In the genomic region with DNA sequence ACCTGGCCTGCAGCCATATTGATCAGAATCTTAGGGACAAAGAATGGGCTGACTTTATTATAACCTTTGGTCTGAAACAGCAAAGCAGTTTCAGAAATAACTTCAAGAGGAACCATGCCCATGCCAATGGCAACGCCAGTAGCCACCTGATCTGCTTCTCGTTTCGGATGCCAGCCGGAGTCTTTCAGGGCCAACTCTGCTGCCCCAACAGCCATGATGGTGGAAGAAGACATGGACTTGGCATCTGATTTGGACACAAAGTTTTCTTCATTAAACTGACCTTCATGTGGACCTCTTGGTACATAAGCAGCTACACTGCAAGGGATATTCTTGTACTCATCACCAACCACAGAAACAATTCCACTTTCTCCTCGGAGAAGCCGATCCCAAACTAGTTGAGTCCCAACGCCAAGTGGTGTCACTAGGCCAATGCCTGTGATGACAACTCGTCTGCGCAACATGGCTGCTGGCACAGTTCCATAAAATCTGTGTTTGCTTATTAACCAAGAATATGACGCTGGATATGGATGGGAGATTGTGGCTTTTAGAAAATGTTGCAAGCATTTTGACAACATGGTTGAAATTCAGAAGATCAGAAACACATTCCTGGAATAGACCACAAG, we compare ENCODE assay signal across 8 mouse cellular contexts. TPM values are rescaled to one million over a fixed set of nuclear protein-coding genes. Genes with fewer than 3 reads are reported as not detected.
DNase-seq lines count a peak whose midpoint lies in the region; ATAC-seq and TF ChIP-seq lines count a peak whose summit lies in the region.

No protein-coding gene starts in this region.

- H3K4me1 ChIP-seq in heart, embryonic 13.5 days, result peaks cover 16% of the 10 kb centered on the region
- H3K4me1 ChIP-seq in bone marrow macrophage, adult 2 months (ENCODE audit: control insufficient read depth, insufficient read depth, low read length), result peaks cover 23% of the 10 kb centered on the region
- H3K4me1 ChIP-seq in forebrain, embryonic 16.5 days (replicated peaks; ENCODE audit: control insufficient read depth, insufficient read depth, low read length), result peaks cover 10% of the 10 kb centered on the region
- H3K4me1 ChIP-seq in liver, embryonic 13.5 days (replicated peaks), result peaks cover 57% of the 10 kb centered on the region

- H3K36me3 ChIP-seq in heart, embryonic 13.5 days, result peaks cover 14% of the 10 kb centered on the region; the same call in 1 of the 2 replicates
- H3K36me3 ChIP-seq in forebrain, embryonic 16.5 days (ENCODE audit: control insufficient read depth, insufficient read depth), result no peaks in the 10 kb centered on the region; the same call in 1 of the 2 replicates
- H3K36me3 ChIP-seq in liver, embryonic 13.5 days, result 0 out of 2 replicates have a peak, but pooled peaks cover 3% of the 10 kb centered on the region

- H3K4me3 ChIP-seq in heart, embryonic 13.5 days, result peak overlapping the region; percentile 73
- H3K4me3 ChIP-seq in bone marrow macrophage, adult 2 months (ENCODE audit: insufficient read depth, low read length), result peak overlapping the region; percentile 94
- peak overlapping the region; percentile 62 for H3K4me3 ChIP-seq in forebrain, embryonic 16.5 days (replicated peaks; ENCODE audit: low read length)
- peak overlapping the region; percentile 72 for H3K4me3 ChIP-seq in liver, embryonic 13.5 days (replicated peaks)

- no peak for TF ChIP-seq CTCF in bone marrow macrophage, adult 2 months (IDR thresholded peaks at IDR 0.05; ENCODE audit: low read depth, low read length)

- H3K9me3 ChIP-seq in heart, embryonic 13.5 days, result peaks cover 4% of the 10 kb centered on the region; the same call in 1 of the 2 replicates
- no peaks in the 10 kb centered on the region for H3K9me3 ChIP-seq in forebrain, embryonic 16.5 days (ENCODE audit: control insufficient read depth, low read length)
- peaks cover 4% of the 10 kb centered on the region for H3K9me3 ChIP-seq in liver, embryonic 13.5 days (replicated peaks)

- H3K9ac ChIP-seq in heart, embryonic 13.5 days, result peak overlapping the region; percentile 86; the same call in 1 of the 2 replicates
- H3K9ac ChIP-seq in forebrain, embryonic 16.5 days (replicated peaks; ENCODE audit: low read depth, low read length), result no peak overlapping the region
- peak overlapping the region; percentile 83 for H3K9ac ChIP-seq in liver, embryonic 13.5 days

- no peak for ATAC-seq in heart, embryonic 13.5 days (ENCODE audit: extremely low read depth, insufficient number of reproducible peaks, low FRiP score, low TSS enrichment)
- ATAC-seq in forebrain, embryonic 16.5 days, result peak; percentile 2
- no peak for ATAC-seq in liver, embryonic 13.5 days (ENCODE audit: low read depth)

- no peak for TF ChIP-seq POLR2A in bone marrow macrophage, adult 2 months (IDR thresholded peaks at IDR 0.05; ENCODE audit: borderline replicate concordance, low read depth, low read length)

- no peak overlapping the region for H3K27ac ChIP-seq in heart, embryonic 13.5 days (replicated peaks)
- H3K27ac ChIP-seq in bone marrow macrophage, adult 2 months (ENCODE audit: insufficient read depth, low read depth, low read length), result peak overlapping the region; percentile 90; the same call in 1 of the 2 replicates
- H3K27ac ChIP-seq in forebrain, embryonic 16.5 days (ENCODE audit: low read length), result no peak overlapping the region
- peak overlapping the region; percentile 95 for H3K27ac ChIP-seq in liver, embryonic 13.5 days

- no peak for DNase-seq in heart, postnatal 25 days (ENCODE audit: low spot score)
- no peak for DNase-seq in liver, embryonic 13.5 days
- DNase-seq in natural killer cell, adult 2 months (ENCODE audit: low spot score in 2 of 2), result no peak
- DNase-seq in right cerebral cortex, postnatal 10 days (ENCODE audit: low spot score in 2 of 2), result no peak
- no peak for DNase-seq in Muller cell, postnatal 12 days (ENCODE audit: inconsistent ontology term)

- WGBS in heart, embryonic 13.5 days, result 94% methylated on average over 10 of the region's 10 CpGs
- WGBS in forebrain, embryonic 16.5 days, result 95% methylated on average over 10 of the region's 10 CpGs
- WGBS in liver, embryonic 13.5 days (ENCODE audit: insufficient replicate concordance), result 90% methylated on average over 10 of the region's 10 CpGs

- H3K4me2 ChIP-seq in heart, embryonic 13.5 days, result peak overlapping the region; percentile 71
- peak overlapping the region; percentile 57 for H3K4me2 ChIP-seq in forebrain, embryonic 16.5 days (ENCODE audit: low read length)
- peak overlapping the region; percentile 79 for H3K4me2 ChIP-seq in liver, embryonic 13.5 days

- intact Hi-C loops in heart, postnatal 25 days (cut with DNase I), result loop anchor here (10.0 kb wide), 1 partner anchor 312 kb away; no protein-coding TSS in a partner anchor

- no peaks in the 10 kb centered on the region for H3K27me3 ChIP-seq in heart, embryonic 13.5 days (replicated peaks)
- no peaks in the 10 kb centered on the region for H3K27me3 ChIP-seq in forebrain, embryonic 16.5 days (replicated peaks; ENCODE audit: control insufficient read depth, insufficient read depth, low read length)
- no peaks in the 10 kb centered on the region for H3K27me3 ChIP-seq in liver, embryonic 13.5 days

RNA-seq across cellular contexts. Expression of gene Ngly1, which starts 6.8 kb away (rescaled TPM):
- polyA plus RNA-seq in heart, embryonic 13.5 days (2015; fragmentation: Nextera tagmentation; extraction: Ambion mirVana), result 22.1 and 22.4 TPM in 2 replicates
- 10 to 100 TPM; 31.9 to 40.8 TPM for total RNA-seq in heart, postnatal 25 days (2021)
- polyA plus RNA-seq in bone marrow macrophage, adult 2 months (2012; ENCODE audit: insufficient read depth, insufficient read length, missing spikeins), result 31.5 and 33.1 TPM in 2 replicates
- 25.2 and 28.7 TPM in 2 replicates for polyA plus RNA-seq in forebrain, embryonic 16.5 days (2015; fragmentation: Nextera tagmentation; extraction: Ambion mirVana)
- 20.3 and 24.4 TPM in 2 replicates for polyA plus RNA-seq in liver, embryonic 13.5 days (2015; fragmentation: Nextera tagmentation; extraction: Ambion mirVana)

RNA-seq across cellular contexts. Expression of gene Oxsm, which starts 7.3 kb away (rescaled TPM):
- 2.2 and 2.5 TPM in 2 replicates for polyA plus RNA-seq in heart, embryonic 13.5 days (2015; fragmentation: Nextera tagmentation; extraction: Ambion mirVana)
- total RNA-seq in heart, postnatal 25 days (2021), result 10 to 100 TPM; 20.2 to 21.1 TPM
- polyA plus RNA-seq in bone marrow macrophage, adult 2 months (2012; ENCODE audit: insufficient read depth, insufficient read length, missing spikeins), result 14.4 and 16.2 TPM in 2 replicates
- polyA plus RNA-seq in forebrain, embryonic 16.5 days (2015; fragmentation: Nextera tagmentation; extraction: Ambion mirVana), result 1.7 and 2.7 TPM in 2 replicates
- polyA plus RNA-seq in liver, embryonic 13.5 days (2015; fragmentation: Nextera tagmentation; extraction: Ambion mirVana), result 2.2 and 2.6 TPM in 2 replicates

Comparison
In these comparisons a context has a peak if more than half of its experiments do, and no peak if none do; other contexts are left out.
1. H3K27ac ChIP-seq: peak in bone marrow macrophage, adult 2 months (single experiment) and liver, embryonic 13.5 days (single experiment); none in heart, embryonic 13.5 days (single experiment) and forebrain, embryonic 16.5 days (single experiment).
2. Peak in every context shown above with its lines, with median percentiles within 50 percentile points of each other: H3K4me2 ChIP-seq and H3K4me3 ChIP-seq.